Mouse (Mus musculus) frontal cortex, adult (tissue): Measurements from ENCODE around the gene Ticam1.
"Not testable (repeated sequence)": the region's sequence is repeated elsewhere in the genome, so short reads cannot be mapped to it uniquely, and the experiment has no call there.

Source experiments
- ATAC-seq: cut with Nextera tagmentation; 2 replicates; pipeline ENCODE4 v1.9.2; 2017; ENCODE audit warnings: mild to moderate bottlenecking, moderate library complexity, mixed read lengths; ENCODE audit not compliant: low TSS enrichment

The Ticam1 gene

DNA sequence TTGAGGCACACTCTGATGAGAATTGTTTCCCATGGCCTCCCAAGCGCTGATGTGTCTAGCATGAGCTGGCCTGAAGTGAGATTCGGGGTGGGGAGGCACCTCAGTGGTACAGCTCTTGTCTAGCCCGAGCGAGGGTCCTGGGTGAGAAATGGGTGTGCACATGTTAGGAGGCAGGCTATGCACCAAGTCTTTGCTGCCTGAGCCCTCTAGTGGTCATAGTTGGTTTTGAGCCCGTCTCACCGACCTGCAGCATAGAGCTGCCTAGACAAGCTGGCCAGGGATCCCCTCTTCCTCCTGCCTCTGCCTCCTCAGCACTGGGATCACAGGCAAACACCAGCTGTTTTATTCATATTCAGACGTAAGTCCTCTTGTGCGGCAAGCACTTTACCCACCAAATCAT, 12.6 kb downstream of the Ticam1 start:
- ATAC-seq = peak; percentile 41; the same call in 1 of the 2 replicates

GRCm38 (mm10) chr17:56262645-56263094, 13.9 kb downstream of the Ticam1 start:
- ATAC-seq = no peak

DNA sequence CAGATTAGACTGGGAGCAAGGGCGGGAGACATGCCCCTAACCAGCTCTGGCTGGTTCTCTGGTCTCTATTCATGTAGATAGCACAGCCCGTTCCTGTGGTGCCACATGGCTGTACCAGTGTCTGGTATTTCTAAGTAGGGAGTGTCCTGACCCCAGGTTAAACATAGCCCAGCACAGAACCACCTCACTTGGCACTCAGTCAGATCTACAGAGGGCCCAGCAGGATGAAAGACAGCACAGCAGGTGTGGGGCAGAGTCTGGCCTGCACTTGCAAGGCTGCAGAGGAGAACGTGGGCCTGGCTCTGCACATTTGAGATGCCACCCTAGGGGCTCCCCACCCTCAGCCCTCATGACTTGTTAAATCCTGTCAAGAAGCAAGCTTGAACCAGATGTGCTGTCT, 15.4 kb downstream of the Ticam1 start:
- no peak for ATAC-seq

GRCm38 (mm10) chr17:56259301-56260037, 17.1 kb downstream of the Ticam1 start:
- no peak for ATAC-seq

GRCm38 (mm10) chr17:56258812-56259211, 17.8 kb downstream of the Ticam1 start:
- not testable (repeated sequence) for ATAC-seq

DNA sequence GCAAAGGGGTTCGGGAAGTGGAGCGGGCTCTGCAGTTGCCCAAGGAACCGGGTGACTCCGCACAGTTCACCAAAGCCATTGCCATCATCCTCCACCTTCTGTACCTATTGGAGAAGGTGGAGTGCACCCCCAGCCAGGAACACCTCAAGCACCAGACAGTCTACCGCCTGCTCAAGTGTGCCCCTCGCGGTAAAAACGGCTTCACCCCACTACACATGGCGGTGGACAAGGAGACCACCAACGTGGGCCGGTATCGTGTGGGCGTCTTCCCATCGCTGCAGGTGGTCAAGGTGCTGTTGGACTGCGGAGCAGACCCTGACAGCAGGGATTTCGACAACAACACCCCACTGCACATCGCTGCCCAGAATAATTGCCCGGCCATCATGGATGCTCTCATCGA, 18.3 kb downstream of the Ticam1 start:
- not testable (repeated sequence) for ATAC-seq

DNA sequence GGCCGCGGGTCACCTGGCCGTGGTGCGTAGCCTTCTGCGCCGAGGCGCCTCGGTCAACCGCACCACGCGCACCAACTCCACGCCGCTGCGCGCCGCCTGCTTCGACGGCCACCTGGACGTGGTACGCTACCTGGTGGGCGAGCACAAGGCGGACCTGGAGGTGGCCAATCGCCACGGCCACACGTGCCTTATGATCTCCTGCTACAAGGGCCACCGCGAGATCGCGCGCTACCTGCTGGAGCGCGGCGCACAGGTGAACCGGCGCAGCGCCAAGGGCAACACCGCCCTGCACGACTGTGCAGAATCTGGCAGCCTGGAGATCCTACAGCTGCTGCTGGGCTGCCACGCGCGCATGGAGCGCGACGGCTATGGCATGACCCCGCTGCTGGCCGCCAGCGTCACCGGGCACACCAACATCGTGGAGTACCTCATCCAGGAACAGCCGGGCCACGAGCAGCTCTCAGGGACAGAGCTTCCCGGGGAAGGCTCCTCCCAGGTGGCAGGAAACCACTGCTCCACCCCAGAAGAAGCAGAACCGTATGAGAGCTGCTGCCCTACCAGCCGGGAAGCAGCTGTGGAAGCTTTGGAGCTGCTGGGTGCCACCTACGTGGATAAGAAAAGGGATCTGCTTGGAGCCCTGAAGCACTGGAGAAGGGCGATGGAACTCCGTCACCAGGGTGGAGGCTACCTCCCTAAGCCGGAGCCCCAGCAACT, 19.2 kb downstream of the Ticam1 start:
- ATAC-seq = no peak

DNA sequence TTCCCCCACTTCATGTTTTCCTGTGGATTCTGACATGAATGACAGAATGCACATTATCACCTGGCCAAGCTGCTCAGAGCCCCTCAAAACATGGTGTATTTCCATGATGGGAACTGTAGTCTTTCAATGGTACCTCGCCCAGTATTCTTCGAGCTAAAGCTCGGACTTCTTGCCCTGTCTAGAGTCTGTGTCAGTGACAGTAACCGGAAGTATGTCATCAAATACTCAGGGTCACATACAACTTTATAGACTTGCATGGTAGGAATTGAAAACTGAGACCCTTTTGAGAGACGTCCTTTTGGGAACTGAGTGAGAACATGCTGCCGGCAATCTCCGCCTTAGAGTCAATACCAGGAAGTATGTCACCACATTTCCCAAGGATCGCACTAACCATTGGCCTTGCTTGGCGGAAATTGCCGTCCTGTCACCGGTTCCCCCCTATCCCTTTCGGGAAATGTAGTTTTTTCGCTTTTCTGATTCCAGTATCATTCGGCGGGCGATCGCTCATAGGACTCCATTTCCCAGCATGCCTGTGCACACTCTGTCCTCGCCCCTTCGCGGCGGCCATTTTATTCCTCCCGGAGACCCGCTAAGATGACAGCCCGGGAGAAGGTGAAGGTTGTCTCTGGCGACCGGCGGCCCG, 20.2 kb downstream of the Ticam1 start, which contains the start of gene Fem1a:
Gene Fem1a (plus strand): TSS at position 572 of the 643 bp plus-strand sequence.
- ATAC-seq = peak; percentile 82

- peak; percentile 85 for ATAC-seq
Observed at GRCm38 (mm10) chr17:56255863-56256238, 20.7 kb downstream of the Ticam1 start.

- no peak for ATAC-seq
Observed at GRCm38 (mm10) chr17:56255429-56255828, 21.2 kb downstream of the Ticam1 start.

GRCm38 (mm10) chr17:56254695-56255094, 21.9 kb downstream of the Ticam1 start:
- no peak for ATAC-seq

DNA sequence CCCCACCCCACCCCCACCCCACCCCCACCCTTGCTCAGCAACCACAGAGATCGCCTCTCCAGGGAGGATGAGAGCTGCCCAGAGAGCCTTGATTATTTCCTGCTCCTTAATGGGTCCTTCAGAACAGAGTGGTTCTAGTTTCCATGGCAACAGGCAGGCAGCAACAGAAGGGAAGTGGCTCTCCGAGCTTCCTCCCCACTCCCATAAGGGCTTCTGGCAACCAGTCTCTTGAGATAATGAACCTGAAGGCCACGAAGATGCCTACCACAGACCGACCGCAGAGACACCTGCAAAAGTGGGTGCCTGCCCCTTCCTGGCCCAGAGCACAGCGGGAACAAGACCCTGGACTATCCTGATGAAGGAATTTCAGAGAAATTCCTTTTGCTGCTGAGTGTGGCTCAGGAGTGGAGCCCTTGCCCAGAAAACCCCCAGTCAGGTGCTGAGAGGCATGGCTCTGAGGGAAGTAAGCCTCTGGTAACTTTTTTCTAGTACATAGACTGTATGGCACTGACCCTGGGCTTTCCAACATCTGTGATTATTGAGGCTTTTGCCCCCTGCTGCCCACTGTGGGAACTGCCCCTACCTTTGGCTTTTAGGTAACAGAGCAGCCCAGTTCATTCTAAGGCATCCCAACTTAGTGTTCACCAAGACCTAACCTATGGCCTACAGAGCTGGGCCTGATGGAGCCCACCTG, 25.3 kb downstream of the Ticam1 start:
- ATAC-seq = peak; percentile 64

GRCm38 (mm10) chr17:56245608-56246007, 31.0 kb downstream of the Ticam1 start:
- ATAC-seq = no peak

DNA sequence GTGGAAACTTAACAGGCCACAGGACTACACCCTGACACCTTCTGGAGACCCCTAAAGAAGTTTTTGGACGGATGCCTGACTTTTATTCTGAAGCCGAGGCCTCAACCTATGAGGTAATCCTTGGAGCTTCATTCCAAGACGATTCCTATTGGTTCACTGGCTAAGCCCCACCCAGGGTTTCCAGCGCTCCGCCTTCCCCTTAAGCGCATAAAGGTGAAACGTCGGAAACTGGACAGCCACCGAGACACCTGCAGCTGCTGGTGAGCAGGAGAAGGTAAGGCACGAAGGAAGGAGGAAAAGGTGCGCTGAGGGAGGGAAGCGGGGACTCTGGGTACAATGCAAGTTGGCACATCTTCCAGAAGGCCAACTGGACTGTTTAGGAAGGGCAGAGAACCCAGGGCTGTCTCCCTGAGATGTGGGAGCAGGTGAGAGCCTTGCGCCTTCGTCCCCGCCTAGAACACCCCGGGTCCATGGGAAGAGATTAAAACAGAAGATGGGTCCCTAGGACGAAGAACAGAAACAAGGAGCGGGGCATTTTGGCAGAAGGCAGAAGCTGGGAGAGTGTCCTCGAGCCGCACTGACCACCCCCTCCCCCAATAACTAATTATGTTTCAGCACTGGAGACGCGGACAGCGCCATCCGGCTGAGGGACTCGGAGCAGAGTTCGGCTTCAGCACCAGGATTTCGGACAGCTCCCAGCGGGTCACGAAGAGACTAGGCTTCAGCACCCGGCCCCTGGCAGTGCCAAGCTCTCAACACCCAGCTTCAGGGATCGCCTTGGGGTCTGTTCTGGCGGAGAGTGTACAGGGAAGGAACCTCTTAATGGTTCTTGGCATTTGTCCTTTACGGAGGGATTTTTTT, 34.8 kb downstream of the Ticam1 start:
- ATAC-seq = peak; percentile 95

GRCm38 (mm10) chr17:56233818-56234469, 42.6 kb downstream of the Ticam1 start:
- ATAC-seq = peak; percentile 86

DNA sequence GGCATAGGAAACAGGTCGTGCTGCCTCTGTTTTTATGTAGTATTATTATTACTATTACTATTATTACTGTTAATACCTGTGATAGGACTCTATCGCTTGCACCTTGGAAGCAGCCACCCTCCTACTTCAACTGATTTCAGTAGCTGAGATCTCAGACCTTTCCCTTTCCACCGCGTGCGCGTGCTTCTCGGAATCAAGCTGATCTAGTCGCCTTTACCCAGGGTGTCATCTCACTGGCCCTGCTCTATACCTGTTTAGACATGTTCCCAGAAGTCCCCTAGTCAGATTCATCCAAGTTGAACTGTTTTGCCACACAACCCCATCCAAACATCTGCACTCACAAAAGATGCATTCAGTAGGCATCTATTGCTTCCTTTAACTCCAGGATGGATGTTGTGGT, 43.2 kb downstream of the Ticam1 start:
- ATAC-seq = peak; percentile 8; the same call in 1 of the 2 replicates

- ATAC-seq = peak; percentile 71
Observed at GRCm38 (mm10) chr17:56229943-56230342, 46.6 kb downstream of the Ticam1 start.

DNA sequence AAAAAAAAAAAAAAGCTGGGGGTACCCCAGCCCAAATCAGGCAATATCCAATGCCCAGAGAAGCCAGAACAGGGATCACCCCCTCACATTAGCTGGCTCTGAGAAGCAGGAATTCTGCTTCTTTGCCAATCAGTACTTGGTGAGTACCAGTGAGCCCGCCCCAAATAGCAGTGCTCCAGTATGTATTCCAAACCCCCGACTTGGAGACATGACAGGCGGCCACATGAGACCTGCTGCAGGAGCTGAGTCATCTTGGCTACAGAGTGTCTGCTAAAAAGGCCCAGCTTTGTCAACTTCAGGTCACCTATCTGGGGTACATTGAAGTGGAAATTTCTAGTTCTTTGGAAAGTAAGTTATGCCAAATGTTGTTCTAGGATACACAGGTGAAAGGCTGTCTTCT, 50.0 kb downstream of the Ticam1 start:
- ATAC-seq = peak; percentile 46; the same call in 1 of the 2 replicates

DNA sequence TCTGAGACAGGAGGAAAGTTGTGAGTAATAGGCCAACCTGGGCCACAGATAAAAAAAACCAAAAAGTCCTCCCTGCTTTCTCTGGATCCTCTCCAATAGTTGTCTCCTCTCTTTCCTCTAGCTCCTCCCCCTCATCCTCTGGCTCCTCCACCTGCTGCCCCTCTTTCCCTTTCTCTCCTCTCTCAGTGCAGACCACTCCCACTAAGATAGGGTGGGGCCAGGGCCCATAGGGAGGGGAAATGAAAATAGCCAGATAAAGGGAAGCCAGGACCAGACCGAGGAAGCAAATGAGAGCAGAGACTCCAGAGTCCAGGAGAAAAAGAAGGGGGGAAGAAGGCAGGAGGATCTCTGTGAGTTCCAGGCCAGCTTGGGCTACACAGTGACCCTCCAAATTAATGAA, 51.7 kb downstream of the Ticam1 start:
- ATAC-seq = no peak

- no peak for ATAC-seq
Observed at GRCm38 (mm10) chr17:56219805-56220204, 56.8 kb downstream of the Ticam1 start.
